Mouse (Mus musculus) CD4-positive naive resting alpha-beta T cell, adult 76 days (primary cell): Measurements from ENCODE around the gene Gzme. TPM values are rescaled to one million over a fixed set of nuclear protein-coding genes. Genes with fewer than 3 reads are reported as not detected.

Experiments
- total RNA-seq: library from RNA; stranded (reverse); gene quantifications from one replicate; pipeline ENCODE4 v1.2.4, GENCODE M21; 2023

Gzme gene
- total RNA-seq: not detected

GRCm38 (mm10) chr14:56120525-56120924, at the start of gene Gzme:
TSS of gene Gzme (minus strand) at chr14:56120625.

GRCm38 (mm10) chr14:56159479-56159878, 39.1 kb upstream of the Gzme start, which contains the start of gene Gzmg:
TSS of gene Gzmg (minus strand) at chr14:56159579.

GRCm38 (mm10) chr14:56132508-56132907, 12.1 kb upstream of the Gzme start, which contains the start of gene Gzmd:
TSS of gene Gzmd (minus strand) at chr14:56132608.

GRCm38 (mm10) chr14:56102386-56102785, 18.0 kb downstream of the Gzme start, which contains the start of gene Ctsg:
TSS of gene Ctsg (minus strand) at chr14:56102574.

GRCm38 (mm10) chr14:56085167-56085566, 35.3 kb downstream of the Gzme start, which contains the start of gene Mcpt8:
TSS of gene Mcpt8 (minus strand) at chr14:56085273.

Other genes with a start within 250 kb of the Gzme start
- not detected for gene Cbln3, start 236.2 kb downstream of the Gzme start, total RNA-seq
- gene Khnyn, start 235.7 kb downstream of the Gzme start, total RNA-seq: 65.3 TPM
- 28.6 TPM for gene Sdr39u1, start 220.3 kb downstream of the Gzme start, total RNA-seq
- gene Cma1, start 175.9 kb downstream of the Gzme start, total RNA-seq: not detected
- gene Cma2, start 169.6 kb downstream of the Gzme start, total RNA-seq: not detected
- not detected for gene Mcpt1, start 102.7 kb downstream of the Gzme start, total RNA-seq
- gene Mcpt9, start 90.1 kb downstream of the Gzme start, total RNA-seq: not detected
- gene Mcpt2, start 78.6 kb downstream of the Gzme start, total RNA-seq: not detected
- not detected for gene Mcpt4, start 58.3 kb downstream of the Gzme start, total RNA-seq
- gene Mcpt8, start 35.4 kb downstream of the Gzme start, total RNA-seq: 0.73 TPM
- gene Ctsg, start 18.1 kb downstream of the Gzme start, total RNA-seq: not detected
- not detected for gene Gzmd, start 12.0 kb upstream of the Gzme start, total RNA-seq
- gene Gzmg, start 39.0 kb upstream of the Gzme start, total RNA-seq: not detected
- not detected for gene Gzmn, start 54.0 kb upstream of the Gzme start, total RNA-seq
- not detected for gene Gzmf, start 90.8 kb upstream of the Gzme start, total RNA-seq
- gene Gzmc, start 114.0 kb upstream of the Gzme start, total RNA-seq: not detected
- gene Gzmb, start 141.6 kb upstream of the Gzme start, total RNA-seq: 3.6 TPM
- gene Atp12a, start 244.4 kb upstream of the Gzme start, total RNA-seq: not detected